Mouse (Mus musculus) bone marrow macrophage, adult 2 months (primary cell): Measurements from ENCODE around the gene Gpx2.

Source experiments
- CTCF ChIP-seq: IDR thresholded peaks from 2 replicates; pipeline ENCODE4 v1.5.1; 2012; ENCODE audit warnings: low read depth, mild to moderate bottlenecking, low read length, moderate library complexity
- POLR2A ChIP-seq: IDR thresholded peaks from 2 replicates; pipeline ENCODE4 v1.6.1; 2012; ENCODE audit warnings: mild to moderate bottlenecking, low read depth, low read length, borderline replicate concordance

- TF ChIP-seq POLR2A: no peak
- TF ChIP-seq CTCF: no peak
These were observed 18.5 kb downstream of the Gpx2 start for GRCm38 (mm10) chr12:76776898-76777297.
